Mouse (Mus musculus) adrenal gland (tissue): ENCODE measurements around the gene Idi1.
"Not testable (repeated sequence)": the region's sequence is repeated elsewhere in the genome, so short reads cannot be mapped to it uniquely, and the experiment has no call there.

ENCODE experiments used
- intact Hi-C: fragments of 180-260 bp; cut with DNase I; formaldehyde crosslinking; loops from one replicate; pipeline ENCODE4 v1.15.1; 2025
- long read RNA-seq, 2 experiments: library from polyadenylated mRNA; unstranded; transcript quantifications; one replicate each; pipeline ENCODE4 v2.0.0; 2020; ENCODE audit warnings: borderline replicate concordance in 1 of 2; ENCODE audit not compliant: insufficient replicate concordance in 1 of 2

Idi1 gene
- long read RNA-seq, experiment 1, transcript Idi1-201 (5 exons, 3,027 nt) = major isoform, 10 of 11 reads
- long read RNA-seq, experiment 1, partial matches to known transcripts = 1 of 11 reads
- long read RNA-seq, experiment 1, other reads (novel, unspliced or antisense) = 0 of 11 reads
- long read RNA-seq, experiment 2, transcript Idi1-201 (5 exons, 3,027 nt) = major isoform, 28 of 39 reads
- long read RNA-seq, experiment 2, partial matches to known transcripts = 4 of 39 reads
- long read RNA-seq, experiment 2, other reads (novel, unspliced or antisense) = 7 of 39 reads

DNA sequence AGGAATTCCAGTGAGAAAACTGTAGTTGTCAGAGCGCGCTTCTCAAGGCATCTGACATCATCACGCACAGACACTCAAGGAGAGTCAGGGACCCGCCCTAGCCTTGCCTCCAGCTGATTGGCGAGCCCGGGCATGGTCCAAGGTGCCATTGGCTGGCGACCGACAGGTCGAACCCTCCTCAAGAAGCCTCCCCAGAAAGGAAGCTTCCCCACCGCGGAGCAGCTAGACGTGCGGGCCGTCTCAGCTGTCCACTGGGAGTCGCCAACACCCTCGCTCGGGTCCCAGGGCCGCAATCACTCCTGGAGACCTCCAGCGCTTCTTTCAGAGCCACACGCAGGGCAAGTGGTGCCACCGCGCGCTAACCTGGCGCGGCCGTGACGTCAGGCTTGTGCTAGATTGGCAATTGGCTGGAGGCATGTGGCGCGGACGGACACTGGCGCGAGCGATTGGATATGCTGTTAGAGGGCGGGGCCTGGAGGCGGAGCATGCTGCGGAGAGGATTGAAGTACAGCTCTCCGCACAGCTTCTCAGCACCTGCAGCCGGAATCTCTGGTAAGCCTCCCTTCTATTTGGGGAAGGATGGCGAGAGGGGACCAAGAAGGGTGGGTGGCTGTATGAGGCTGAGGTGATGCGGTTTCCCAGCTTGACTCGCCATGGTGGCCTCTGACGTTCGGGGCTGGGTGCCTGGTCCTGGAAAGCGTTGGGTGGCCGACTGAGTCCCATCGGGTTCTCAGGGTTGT is at the start of gene Idi1:
Idi1 (plus strand) TSS at position 57 of the 740 bp plus-strand sequence.
- intact Hi-C loops = no loop called here

- intact Hi-C loops = no loop called here
Measured at GRCm38 (mm10) chr13:8838394-8838793, 46.9 kb upstream of the Idi1 start.

GRCm38 (mm10) chr13:8839111-8839510 is 46.2 kb upstream of the Idi1 start:
- intact Hi-C loops = no loop called here

- intact Hi-C loops = no loop called here
Measured at GRCm38 (mm10) chr13:8839937-8840336, 45.4 kb upstream of the Idi1 start.

GRCm38 (mm10) chr13:8840941-8841340 is 44.4 kb upstream of the Idi1 start:
- intact Hi-C loops = no loop called here

DNA sequence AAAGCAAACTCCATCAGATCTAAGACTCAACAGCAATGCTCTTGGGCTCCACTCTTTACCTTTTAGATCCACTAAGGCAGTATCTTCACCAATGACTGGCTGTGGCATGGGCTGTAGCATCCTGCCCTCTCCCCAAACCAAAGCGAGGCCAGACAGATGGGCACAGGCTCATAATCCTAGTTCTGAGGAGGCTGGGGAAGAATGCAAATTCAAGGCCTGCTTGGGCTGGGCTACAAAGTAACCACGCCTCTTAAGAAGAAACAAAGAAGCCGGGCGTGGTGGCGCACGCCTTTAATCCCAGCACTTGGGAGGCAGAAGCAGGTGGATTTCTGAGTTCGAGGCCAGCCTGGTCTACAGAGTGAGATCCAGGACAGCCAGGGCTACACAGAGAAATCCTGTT is 43.5 kb upstream of the Idi1 start:
- intact Hi-C loops = not testable (repeated sequence)

DNA sequence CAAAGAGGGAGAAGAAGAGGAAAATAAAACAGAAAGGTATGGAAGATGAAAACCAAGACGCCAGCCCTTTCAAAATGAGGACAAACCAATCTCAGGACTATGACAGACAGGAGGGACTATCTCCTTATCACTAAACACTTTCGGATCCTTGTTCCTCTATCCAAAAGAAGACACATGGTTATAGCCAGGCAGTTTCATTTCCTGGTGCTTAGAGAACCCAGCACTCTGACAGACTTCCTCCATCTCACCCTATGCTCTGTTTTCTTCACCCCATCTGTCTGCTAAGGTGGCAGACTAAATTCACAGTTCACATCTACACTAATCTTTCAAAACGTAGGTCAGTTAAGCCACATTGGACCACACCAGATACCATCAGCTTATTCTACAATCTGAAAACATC is 43.0 kb upstream of the Idi1 start:
- intact Hi-C loops = no loop called here

DNA sequence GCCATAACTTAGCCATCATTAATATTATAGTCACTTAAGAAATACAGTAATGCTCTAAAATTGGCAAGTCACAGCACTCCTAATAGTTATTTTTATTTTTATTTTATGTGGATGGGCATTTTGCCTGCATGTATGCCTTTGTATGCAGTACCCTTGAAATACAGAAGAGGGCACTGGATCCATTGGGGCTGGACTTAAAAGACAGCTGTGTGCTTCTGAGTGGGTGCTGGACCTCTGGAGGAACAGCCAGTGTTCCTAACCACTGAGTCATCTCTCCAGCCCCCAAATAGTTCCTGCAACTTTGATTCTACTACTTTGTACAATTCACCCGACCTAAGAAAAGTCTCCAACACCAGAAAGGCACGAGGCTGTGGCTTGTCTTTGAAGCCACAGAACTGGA is 37.6 kb upstream of the Idi1 start:
- intact Hi-C loops = loop anchor here (5.0 kb wide), 1 partner anchor 125 kb away; no protein-coding TSS in a partner anchor

DNA sequence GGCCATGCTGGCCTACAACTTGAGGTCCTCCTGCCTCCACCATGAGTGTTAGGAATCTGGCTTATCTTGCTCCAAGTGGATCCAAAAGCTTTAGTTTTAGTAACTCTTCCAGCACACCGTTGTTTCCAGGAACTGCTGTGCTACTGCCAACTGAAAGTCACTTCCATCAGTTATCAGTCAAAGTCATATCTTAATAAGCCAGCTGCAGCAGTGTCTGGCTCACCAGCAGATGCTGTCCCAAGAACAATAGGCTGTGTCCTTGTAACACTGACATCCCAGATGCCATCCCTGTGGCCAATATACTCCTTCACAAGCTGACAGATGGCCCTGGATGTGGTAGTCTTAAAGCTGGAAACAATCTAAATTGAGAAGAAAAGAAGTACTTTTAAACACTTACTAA is 36.0 kb upstream of the Idi1 start:
- intact Hi-C loops = loop anchor here (5.0 kb wide), 1 partner anchor 123 kb away; no protein-coding TSS in a partner anchor

DNA sequence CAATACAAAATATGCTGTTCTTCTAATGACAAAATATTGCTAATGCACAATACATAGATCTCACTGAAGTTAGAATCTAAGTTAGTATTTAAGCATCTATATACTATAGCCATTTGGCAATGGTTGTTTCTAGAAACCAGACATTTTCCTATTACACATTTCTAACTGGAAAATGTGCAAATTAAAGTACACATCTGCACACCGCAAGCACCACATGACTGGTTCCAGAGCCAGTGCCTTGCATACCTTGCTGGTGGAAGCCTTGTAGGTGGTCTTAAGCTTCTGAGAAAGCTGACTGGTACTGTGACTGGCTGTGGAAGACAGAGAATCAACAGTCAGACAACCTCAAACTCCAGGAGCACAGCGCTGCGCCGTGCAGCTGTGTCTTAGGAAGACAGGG is 31.9 kb upstream of the Idi1 start:
- intact Hi-C loops = no loop called here

- intact Hi-C loops = no loop called here
Measured at GRCm38 (mm10) chr13:8854769-8855168, 30.5 kb upstream of the Idi1 start.

DNA sequence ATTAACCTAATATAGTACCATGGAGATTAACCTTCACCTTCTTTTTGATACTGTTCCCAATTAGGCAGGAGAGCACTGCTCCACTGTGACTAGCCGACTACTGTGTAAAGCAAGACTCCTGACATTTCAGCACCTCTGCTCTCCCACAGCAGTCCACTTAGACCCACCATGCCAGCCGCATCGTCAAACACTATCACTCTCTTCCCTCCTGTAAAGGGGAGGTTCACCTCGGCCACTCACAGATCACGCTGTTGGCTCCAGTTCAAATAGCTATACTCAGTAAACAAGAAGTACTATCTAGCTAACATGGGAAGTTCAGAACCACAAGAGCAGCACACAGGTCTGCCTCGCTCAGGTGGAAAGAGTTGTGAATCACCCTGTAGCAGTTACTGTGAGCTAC is 26.8 kb upstream of the Idi1 start:
- intact Hi-C loops = no loop called here

- intact Hi-C loops = no loop called here
Measured at GRCm38 (mm10) chr13:8860861-8861260, 24.4 kb upstream of the Idi1 start.

- intact Hi-C loops = no loop called here
Measured at GRCm38 (mm10) chr13:8864990-8865389, 20.3 kb upstream of the Idi1 start.

DNA sequence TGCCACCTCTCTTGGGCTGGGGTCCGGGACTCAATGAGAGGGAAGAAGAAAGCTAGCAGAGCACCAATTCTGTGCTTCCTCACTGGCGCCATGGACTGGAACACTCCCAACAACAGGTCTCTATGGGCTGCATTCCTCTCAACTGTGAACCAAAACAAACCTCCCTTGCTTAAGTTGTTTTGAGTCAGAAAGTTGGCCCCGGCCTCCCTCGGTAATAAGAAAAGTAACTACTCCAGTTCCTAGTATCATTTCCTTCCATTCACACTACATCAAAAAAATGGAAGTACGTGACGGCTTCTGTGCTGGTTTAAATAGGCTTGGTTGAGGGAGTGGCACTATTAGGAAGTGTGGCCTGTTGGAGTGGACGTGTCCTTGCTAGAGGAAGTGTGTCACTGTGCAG is 18.7 kb upstream of the Idi1 start:
- intact Hi-C loops = no loop called here

DNA sequence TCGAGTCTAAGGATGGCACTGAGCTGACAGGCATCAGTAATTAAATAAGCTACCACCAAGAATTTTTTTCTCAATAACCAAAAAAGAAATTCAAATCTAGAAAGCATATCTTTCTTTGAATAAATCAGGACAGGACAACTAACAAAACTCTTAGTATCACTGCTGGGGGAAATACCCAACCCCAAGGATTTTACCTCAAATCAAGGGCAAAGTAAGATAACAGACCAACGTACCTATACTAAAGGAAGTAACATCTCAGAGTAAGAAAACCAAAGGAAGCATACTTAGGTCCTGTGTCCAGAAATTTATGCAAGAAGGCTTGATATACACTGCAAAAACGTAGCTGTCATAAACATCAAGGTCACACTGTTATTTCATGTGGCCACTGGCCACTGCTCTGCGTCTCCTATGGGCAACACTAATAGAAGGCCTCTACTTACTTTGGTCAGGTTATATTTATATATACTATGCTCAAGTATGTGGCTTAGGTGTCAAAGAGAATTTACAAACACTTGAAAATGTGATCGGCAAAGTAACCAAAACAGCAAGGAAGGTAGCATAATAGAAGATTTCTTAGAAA is 15.6 kb upstream of the Idi1 start:
- intact Hi-C loops = no loop called here

DNA sequence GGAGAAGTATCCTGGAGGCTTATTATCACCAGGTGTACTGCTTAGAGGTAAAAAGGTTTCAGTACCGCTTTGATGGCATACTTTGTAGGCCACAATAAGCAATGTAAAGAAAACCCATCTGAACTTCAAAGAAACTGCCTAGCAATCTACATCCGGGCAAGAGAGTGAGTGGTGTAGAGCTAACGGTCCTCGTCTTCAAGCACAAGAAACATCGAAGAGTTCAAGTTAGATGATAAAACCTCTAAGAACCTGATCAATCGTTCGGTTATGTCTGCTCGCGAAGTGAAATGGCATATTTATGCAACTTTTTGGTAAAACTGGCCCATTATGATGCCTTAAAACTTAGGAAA is 15.2 kb upstream of the Idi1 start:
- intact Hi-C loops = no loop called here

- intact Hi-C loops = no loop called here
Measured at GRCm38 (mm10) chr13:8870510-8871313, 14.6 kb upstream of the Idi1 start.

DNA sequence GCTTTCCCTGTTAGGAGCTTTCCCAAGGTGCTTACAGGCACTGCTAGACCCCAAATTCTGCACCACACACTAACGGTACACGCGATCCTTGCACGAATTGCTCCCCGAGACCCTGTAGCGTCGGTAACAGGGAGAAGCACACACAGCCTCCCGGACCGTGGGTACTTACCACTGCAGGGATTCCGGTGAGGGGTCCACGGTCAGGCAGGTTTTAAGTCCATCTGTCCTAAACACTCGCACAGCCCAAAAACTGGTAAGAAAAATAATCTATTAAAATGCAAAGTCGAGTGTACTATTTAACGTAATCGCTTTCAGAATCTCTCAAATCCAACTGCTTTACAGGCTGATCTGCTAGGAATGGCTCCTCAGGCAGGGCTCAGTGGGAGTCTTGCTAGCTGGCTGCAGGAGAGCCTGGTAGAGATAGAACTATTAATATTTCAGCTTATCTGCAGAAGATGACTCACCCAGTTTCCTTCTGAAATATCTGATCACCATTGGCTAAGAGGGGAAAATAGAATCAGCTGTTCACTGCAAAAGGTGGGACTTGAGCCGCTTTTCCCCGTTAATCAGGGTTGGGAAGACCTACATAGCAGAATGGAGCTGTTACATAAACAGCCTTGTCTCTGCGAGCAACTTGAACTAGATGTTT is 13.9 kb upstream of the Idi1 start, which contains the start of gene Wdr37:
Wdr37 (minus strand) TSS at position 596 of the 649 bp plus-strand sequence.
- intact Hi-C loops = no loop called here

GRCm38 (mm10) chr13:8873776-8874175 is 11.5 kb upstream of the Idi1 start:
- intact Hi-C loops = no loop called here

DNA sequence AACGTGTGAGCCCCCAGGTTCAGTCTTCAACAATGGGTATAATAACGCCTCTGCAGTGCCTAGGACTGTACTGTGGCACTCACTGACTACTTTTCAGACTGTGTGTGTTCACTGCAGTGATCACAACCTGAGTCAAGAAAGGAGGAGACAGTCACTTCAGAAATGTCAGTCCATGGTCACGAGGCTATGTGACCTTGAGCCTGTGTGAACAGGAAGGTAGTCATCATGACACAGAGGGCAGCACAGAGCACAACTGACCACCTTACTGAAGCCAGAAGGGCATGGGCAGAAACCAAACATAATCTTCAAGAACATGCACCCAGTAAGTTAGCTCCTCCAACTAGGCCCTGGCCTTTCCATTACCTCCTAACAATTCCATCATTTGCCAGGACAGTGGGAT is 3.7 kb upstream of the Idi1 start:
- intact Hi-C loops = no loop called here
